Mouse (Mus musculus) olfactory bulb, adult 2 months (tissue): ENCODE measurements at regions not wholly inside any gene's neighbourhood (a gene's known extent, or its start where the extent isn't known, plus 50 kb on each side); places are given as distances from the start of the nearest gene placed in this dataset.

Source experiments
- CTCF ChIP-seq: fragments of 200-500 bp; IDR thresholded peaks from 2 replicates; pipeline ENCODE4 v1.5.1; 2012; ENCODE audit warnings: low read depth, mild to moderate bottlenecking, low read length, moderate library complexity; ENCODE audit not compliant: insufficient read depth
- POLR2A ChIP-seq: fragments of 200-500 bp; IDR thresholded peaks from 2 replicates; pipeline ENCODE4 v1.6.1; 2012; ENCODE audit warnings: mild to moderate bottlenecking, low read depth, low read length, moderate library complexity; ENCODE audit not compliant: insufficient read depth

- TF ChIP-seq CTCF (no peak), POLR2A (no peak)
These were observed 284.8 kb downstream of the Bcl11a start for GRCm38 (mm10) chr11:24362688-24363035.
